Comparison of ENCODE assay signal across 26 mouse cellular contexts in the genomic region with DNA sequence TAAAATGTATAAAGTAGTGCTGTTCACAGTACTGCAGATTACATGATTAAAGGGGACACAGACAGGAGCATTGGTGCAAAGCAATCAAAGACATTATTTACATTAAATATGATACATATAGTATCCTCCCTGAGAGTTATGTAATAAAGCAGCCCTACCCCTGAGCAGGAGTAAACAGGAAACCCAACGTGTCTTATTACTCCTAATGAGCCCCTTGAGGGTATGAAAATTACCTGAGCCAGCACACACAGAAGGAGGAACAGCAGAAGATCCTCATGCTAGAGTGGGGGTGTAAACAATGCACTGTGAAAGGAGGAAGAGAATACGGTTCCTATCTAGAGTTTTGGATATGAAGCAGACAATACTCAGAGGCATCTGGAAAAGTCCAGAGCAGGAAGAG.
"Had no signal": no experiment of that assay in that cellular context is flagged by ENCODE, and none has a peak within 500 bp of the region (broad histone marks: within the 10 kb centered on the region; RNA-seq: fewer than 3 reads in every experiment).

No protein-coding gene starts in this region.

- ATAC-seq: hindbrain, postnatal 0 days; intestine, embryonic 16.5 days; liver, embryonic 12.5 days had no signal

- H3K4me1 ChIP-seq: heart, embryonic 13.5 days; heart, embryonic 15.5 days; hindbrain, embryonic 13.5 days; hindbrain, embryonic 15.5 days; kidney, embryonic 15.5 days; limb, embryonic 15.5 days; liver, embryonic 12.5 days had no signal

- H3K4me3 ChIP-seq: heart, adult 2 months; heart, embryonic 13.5 days; heart, embryonic 15.5 days; hindbrain, embryonic 13.5 days; hindbrain, embryonic 15.5 days; kidney, embryonic 15.5 days; limb, embryonic 13.5 days; limb, embryonic 15.5 days; liver, embryonic 12.5 days had no signal

- H3K27ac ChIP-seq: heart, adult 2 months; heart, embryonic 13.5 days; heart, embryonic 15.5 days; hindbrain, embryonic 13.5 days; hindbrain, embryonic 15.5 days; hindbrain, postnatal 0 days; kidney, embryonic 15.5 days; kidney, postnatal 0 days; limb, embryonic 13.5 days; limb, embryonic 15.5 days; liver, embryonic 12.5 days had no signal

- H3K36me3 ChIP-seq: heart, embryonic 13.5 days; heart, embryonic 15.5 days; hindbrain, embryonic 13.5 days; hindbrain, embryonic 15.5 days; kidney, embryonic 15.5 days; limb, embryonic 13.5 days; limb, embryonic 15.5 days; liver, embryonic 12.5 days had no signal

- H3K4me2 ChIP-seq: heart, embryonic 11.5 days; heart, embryonic 13.5 days; heart, embryonic 15.5 days; hindbrain, embryonic 13.5 days; hindbrain, embryonic 15.5 days; kidney, embryonic 15.5 days; limb, embryonic 13.5 days; limb, embryonic 15.5 days; liver, embryonic 12.5 days had no signal

- H3K27me3 ChIP-seq: heart, embryonic 13.5 days; heart, embryonic 15.5 days; hindbrain, embryonic 13.5 days; hindbrain, embryonic 15.5 days; kidney, embryonic 15.5 days; limb, embryonic 13.5 days; limb, embryonic 15.5 days; liver, embryonic 12.5 days had no signal

- H3K9ac ChIP-seq: heart, embryonic 13.5 days; heart, embryonic 15.5 days; hindbrain, embryonic 13.5 days; hindbrain, embryonic 15.5 days; kidney, embryonic 15.5 days; limb, embryonic 13.5 days; limb, embryonic 15.5 days; liver, embryonic 12.5 days had no signal

- H3K9me3 ChIP-seq: heart, embryonic 13.5 days; heart, embryonic 15.5 days; hindbrain, embryonic 13.5 days; hindbrain, embryonic 15.5 days; kidney, embryonic 15.5 days; limb, embryonic 13.5 days; limb, embryonic 15.5 days; liver, embryonic 12.5 days had no signal

- DNase-seq: gastrocnemius, postnatal 14 days; gastrocnemius, postnatal 36 days; heart, adult 11 months; heart, adult 2 months; heart, postnatal 14 days; heart, postnatal 36 days; kidney, adult 11 months; kidney, adult 2 months; kidney, adult 9 months; kidney, postnatal 14 days; kidney, postnatal 36 days; layer of hippocampus, adult 9-11 months; layer of hippocampus, postnatal 36 days; left cerebral cortex, postnatal 4 days had no signal
